Mouse (Mus musculus) embryonic facial prominence, embryonic 10.5 days (tissue): ENCODE measurements around the gene Thsd7b. TPM values are rescaled to one million over a fixed set of nuclear protein-coding genes. Genes with fewer than 3 reads are reported as not detected.
"Not testable (repeated sequence)": the region's sequence is repeated elsewhere in the genome, so short reads cannot be mapped to it uniquely, and the experiment has no call there.

Experiments used
- DNase-seq: peaks from one replicate; pipeline ENCODE4 v3.0.0-alpha.2; 2017; ENCODE audit warnings: low spot score
- H3K27ac ChIP-seq: fragments of 300-500 bp; sonication (generic); replicated peaks from 2 replicates; pipeline ENCODE4 v1.5.1; 2016; ENCODE audit warnings: mild to moderate bottlenecking
- H3K27me3 ChIP-seq: fragments of 300-500 bp; sonication (generic); replicated peaks from 2 replicates; pipeline ENCODE4 v1.6.1; 2016; ENCODE audit warnings: low read depth, mild to moderate bottlenecking; ENCODE audit not compliant: poor library complexity, severe bottlenecking
- H3K36me3 ChIP-seq: fragments of 300-500 bp; sonication (generic); replicated peaks from 2 replicates; pipeline ENCODE4 v1.6.1; 2016; ENCODE audit warnings: mild to moderate bottlenecking, moderate library complexity
- H3K4me1 ChIP-seq: fragments of 300-500 bp; sonication (generic); 2 replicates; pipeline ENCODE4 v1.6.1; 2016
- H3K4me3 ChIP-seq: fragments of 300-500 bp; sonication (generic); 2 replicates; pipeline ENCODE4 v1.5.1; 2016; ENCODE audit warnings: mild to moderate bottlenecking, moderate library complexity
- H3K9me3 ChIP-seq: fragments of 300-500 bp; sonication (generic); 2 replicates; pipeline ENCODE4 v1.6.1; 2016; ENCODE audit warnings: mild to moderate bottlenecking
- WGBS: fragments of 180-500 bp; shearing (Covaris S2); methylation state at CpG from one replicate; pipeline ENCODE4 v1.1.7; 2016; 5-methylcytosine and 5-hydroxymethylcytosine counted together
- polyA plus RNA-seq: library from polyadenylated mRNA; unstranded; fragments of >200 nt; fragmentation: Nextera tagmentation; extraction: Ambion mirVana; gene quantifications from 2 replicates; pipeline ENCODE4 v1.2.1, GENCODE M21; 2016

Gene Thsd7b
- polyA plus RNA-seq, 1 experiment from 2014 or later = 13.1 TPM

DNA sequence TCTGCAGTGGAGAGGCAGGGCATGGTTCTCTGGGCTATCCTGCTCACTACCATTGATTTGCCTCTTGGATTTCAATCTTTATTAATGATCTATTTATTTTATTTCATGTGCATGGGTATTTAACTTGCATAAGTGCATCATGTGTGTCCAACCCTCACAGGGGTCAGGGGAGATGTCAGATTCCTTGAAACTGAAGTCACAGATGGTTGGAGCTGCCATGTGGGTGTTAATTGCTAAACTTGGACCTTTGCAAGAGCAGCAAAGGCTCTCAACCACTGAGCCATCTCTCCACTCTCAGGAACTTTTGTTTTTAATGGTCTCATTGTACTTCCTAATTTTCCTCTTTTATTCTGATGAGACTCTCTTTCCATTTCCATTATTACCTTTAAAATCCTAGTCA is 327.8 kb downstream of the Thsd7b start:
- Histone ChIP-seq H3K9me3 (no peaks in the 10 kb centered on the region), H3K27ac (no peak overlapping the region), H3K27me3 (no peaks in the 10 kb centered on the region), H3K4me1 (peaks cover 4% of the 10 kb centered on the region), H3K4me3 (no peak overlapping the region), H3K36me3 (no peaks in the 10 kb centered on the region)
- no peak for DNase-seq

DNA sequence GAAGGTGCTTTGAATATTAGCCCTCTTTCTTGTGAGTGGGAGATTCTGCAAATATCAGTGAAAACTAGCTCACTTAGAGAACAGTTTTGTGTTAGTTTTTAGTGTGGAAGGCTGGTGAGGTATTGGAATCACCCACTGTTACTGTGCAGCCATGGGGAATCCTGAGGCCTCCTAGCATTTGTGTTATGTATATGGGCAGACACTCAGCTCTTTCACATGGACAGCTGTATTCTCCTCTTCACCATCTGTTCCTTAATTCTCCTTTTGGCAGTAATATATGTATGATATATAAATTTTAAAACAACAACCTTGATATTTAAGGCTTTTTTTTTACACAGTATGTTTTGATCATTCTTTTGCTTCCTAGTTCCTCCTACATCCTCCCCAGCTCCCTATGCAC is 329.2 kb downstream of the Thsd7b start:
- DNase-seq = no peak
- Histone ChIP-seq H3K27me3 (no peaks in the 10 kb centered on the region), H3K4me3 (no peak overlapping the region), H3K27ac (no peak overlapping the region), H3K9me3 (no peaks in the 10 kb centered on the region), H3K36me3 (no peaks in the 10 kb centered on the region), H3K4me1 (peaks cover 4% of the 10 kb centered on the region)

DNA sequence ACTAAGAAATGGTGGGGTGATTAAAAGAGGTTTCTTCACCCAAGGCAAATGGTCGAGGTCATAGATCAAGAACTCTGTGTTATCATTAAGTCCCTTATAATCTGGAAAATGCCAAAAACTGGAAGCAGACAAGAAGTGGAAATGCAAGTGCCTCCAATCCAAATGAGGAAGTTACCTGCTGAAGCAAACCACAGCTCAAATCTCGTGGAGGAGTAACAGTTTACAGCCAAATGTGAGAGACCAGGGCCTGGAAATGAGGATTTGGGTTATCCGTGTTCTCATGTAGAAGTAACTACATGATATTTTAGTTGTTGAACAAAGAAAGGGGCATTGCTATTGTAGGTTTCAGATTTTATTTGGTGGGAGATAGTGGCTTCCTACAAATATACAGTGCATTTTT is 335.3 kb downstream of the Thsd7b start:
- no peak for DNase-seq
- H3K27me3 ChIP-seq = no peaks in the 10 kb centered on the region
- H3K9me3 ChIP-seq = no peaks in the 10 kb centered on the region
- WGBS = 77% methylated on average over 3 of the region's 3 CpGs
- no peak overlapping the region for H3K4me3 ChIP-seq
- peaks cover 4% of the 10 kb centered on the region for H3K4me1 ChIP-seq
- H3K36me3 ChIP-seq = no peaks in the 10 kb centered on the region
- H3K27ac ChIP-seq = no peak overlapping the region

DNA sequence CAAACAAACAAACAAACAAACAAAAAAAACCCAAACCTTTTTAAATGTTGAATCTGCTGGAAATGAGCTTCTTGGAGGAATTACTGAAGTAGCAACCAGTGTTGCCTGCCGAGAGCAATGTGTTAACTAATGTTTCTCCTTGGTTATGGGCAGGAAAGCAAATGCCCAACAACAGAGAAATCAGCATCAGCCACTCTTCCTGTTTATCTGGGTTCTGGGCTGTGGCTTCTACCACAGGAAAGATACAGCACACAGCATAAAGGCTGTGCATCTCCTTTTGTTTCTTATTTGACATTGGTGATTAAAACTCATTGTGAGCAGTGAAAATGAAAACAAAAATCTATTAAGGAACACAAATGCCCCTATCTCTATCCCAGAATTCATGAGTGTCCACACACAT is 343.0 kb downstream of the Thsd7b start:
- WGBS = 80% methylated on average over 1 of the region's 1 CpGs
- no peak overlapping the region for H3K4me3 ChIP-seq
- no peaks in the 10 kb centered on the region for H3K27me3 ChIP-seq
- no peak for DNase-seq
- H3K9me3 ChIP-seq = no peaks in the 10 kb centered on the region
- H3K36me3 ChIP-seq = no peaks in the 10 kb centered on the region
- no peak overlapping the region for H3K27ac ChIP-seq
- no peaks in the 10 kb centered on the region for H3K4me1 ChIP-seq

DNA sequence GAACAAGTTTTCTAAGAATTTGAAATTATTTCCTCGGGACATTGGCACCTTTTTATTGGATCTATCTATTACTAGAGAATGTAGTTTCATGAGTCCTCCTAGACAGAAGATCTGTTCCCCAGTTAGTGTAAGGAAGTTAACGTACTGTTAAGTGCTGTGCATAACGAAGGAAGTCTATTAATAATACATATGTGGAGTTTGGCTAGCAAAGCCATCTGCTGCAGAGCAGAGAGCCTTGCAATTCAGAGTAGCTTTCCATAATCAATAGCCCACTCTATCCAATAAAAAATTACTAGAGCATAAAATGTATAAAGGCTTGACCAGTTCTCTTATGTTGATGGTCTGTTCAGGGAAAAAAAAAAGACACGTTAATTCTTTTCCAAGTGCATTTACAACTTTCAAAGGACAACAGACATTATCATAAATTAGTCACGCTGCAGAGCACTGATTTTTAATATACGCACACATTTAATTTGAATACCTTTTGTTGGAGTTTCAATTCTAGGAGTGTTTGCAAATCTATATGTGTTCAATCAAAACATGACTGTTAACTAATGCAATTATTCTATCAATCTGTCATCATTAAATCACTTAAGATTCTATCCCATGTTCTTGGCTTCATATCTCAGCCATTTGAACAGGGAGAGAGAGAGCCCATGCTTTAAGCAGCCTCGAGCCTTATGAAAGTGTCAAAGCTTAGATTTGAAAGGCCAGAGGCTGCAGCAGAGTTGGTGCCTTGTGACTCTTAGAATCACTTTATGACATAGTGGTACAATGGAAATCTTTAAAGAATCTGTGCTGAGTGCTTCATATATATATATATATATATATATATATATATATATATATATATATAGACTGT is 346.6 kb downstream of the Thsd7b start:
- no peaks in the 10 kb centered on the region for H3K36me3 ChIP-seq
- H3K27me3 ChIP-seq = no peaks in the 10 kb centered on the region
- DNase-seq = no peak
- H3K4me1 ChIP-seq = no peaks in the 10 kb centered on the region
- no peak overlapping the region for H3K4me3 ChIP-seq
- no peak overlapping the region for H3K27ac ChIP-seq
- H3K9me3 ChIP-seq = no peaks in the 10 kb centered on the region
- WGBS = 86% methylated on average over 7 of the region's 7 CpGs

DNA sequence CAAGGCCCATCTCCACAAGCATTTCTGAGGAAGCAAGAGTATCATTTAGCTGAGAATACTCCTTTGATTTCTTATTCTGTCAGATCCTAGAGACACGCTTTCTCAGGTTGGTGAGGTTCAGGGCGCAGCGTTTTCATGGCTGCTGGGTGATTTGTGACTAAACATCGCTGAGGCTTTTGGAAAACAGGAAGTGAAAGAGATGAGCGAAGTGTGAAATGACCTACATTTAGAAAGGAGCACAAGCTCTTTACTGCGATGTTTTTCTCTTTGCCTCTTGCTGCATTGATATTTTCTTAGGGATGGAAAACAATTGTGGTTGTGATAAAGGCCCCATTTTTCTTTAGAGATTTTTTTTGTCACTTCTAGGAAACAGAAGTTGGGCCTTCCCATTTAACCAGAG is 351.4 kb downstream of the Thsd7b start:
- no peaks in the 10 kb centered on the region for H3K4me1 ChIP-seq
- H3K27me3 ChIP-seq = no peaks in the 10 kb centered on the region
- WGBS = 87% methylated on average over 6 of the region's 6 CpGs
- no peaks in the 10 kb centered on the region for H3K36me3 ChIP-seq
- H3K4me3 ChIP-seq = no peak overlapping the region
- no peak for DNase-seq
- H3K9me3 ChIP-seq = no peaks in the 10 kb centered on the region
- H3K27ac ChIP-seq = no peak overlapping the region

DNA sequence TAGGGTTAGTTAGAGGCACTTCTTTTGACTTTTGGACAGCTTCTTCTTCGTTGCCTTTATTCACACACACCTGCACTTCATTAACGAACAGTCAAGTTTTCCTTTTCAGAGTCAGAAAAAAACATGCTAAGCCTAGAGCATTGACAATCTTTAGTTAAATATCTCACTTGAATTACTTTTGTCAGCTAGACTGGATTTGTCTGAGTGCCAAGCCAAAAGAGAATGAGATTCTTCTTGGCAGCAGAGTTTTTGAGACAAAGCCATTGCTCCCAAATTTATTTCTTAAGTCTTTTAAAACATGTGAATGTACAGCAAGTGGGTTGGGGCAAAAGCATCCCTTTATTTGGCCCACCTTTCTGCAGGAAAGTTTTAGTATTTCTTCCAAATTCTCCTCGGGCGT is 362.0 kb downstream of the Thsd7b start:
- H3K4me1 ChIP-seq = no peaks in the 10 kb centered on the region
- H3K27ac ChIP-seq = no peak overlapping the region
- 73% methylated on average over 4 of the region's 4 CpGs for WGBS
- no peaks in the 10 kb centered on the region for H3K27me3 ChIP-seq
- no peaks in the 10 kb centered on the region for H3K36me3 ChIP-seq
- DNase-seq = no peak
- H3K4me3 ChIP-seq = no peak overlapping the region
- no peaks in the 10 kb centered on the region for H3K9me3 ChIP-seq

DNA sequence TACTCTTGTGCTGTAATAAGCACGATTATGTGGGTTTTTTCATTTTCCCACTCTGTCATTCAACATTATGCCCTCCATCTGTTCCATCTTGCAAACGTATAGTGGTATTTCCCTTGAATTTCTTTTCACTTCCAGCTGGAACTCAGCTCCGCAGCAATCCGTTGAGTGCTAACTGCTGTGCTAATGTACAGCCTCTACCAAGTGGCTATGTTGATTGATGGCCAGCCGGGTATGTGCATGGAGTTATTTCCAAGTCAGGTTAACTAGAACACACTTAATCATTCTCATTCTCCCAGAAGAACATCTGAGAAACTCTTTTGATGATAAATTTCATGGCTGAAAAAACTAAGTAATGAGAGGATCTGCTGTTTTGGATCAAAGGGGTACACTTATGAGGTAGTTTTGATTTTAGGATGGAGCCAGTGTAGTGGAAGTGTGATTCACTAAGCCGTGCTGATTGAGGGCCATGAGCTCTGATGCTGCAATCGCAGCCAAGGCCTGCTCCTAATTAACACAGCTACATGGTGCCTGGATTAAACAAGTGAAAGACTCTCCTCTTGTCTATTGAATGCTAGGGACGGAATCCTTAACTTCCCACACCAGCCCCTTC is 371.3 kb downstream of the Thsd7b start:
- Histone ChIP-seq H3K36me3 (no peaks in the 10 kb centered on the region), H3K4me1 (no peaks in the 10 kb centered on the region), H3K4me3 (no peak overlapping the region), H3K27ac (no peak overlapping the region), H3K27me3 (no peaks in the 10 kb centered on the region), H3K9me3 (no peaks in the 10 kb centered on the region)
- DNase-seq = no peak
- whole genome bisulfite sequencing = 63% methylated on average over 8 of the region's 8 CpGs

DNA sequence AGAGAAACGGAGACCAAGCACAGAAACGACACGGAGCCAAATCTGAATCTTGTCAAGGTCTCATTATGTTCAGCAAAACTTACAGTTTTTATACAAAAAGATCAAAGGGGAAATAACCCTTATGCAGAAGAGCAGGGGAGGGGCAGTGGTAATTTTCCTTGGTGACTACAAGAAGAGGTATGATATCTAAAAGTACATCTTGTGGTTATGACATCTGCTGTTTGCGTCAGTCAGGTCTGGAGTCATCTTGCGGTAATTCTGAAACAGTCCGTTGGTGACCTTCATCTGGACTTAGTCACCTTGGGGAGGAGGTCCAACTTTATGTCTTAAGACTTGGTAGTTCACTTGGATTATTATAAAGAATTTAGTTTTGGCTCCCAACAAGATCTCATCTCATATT is 378.3 kb downstream of the Thsd7b start:
- WGBS = 93% methylated on average over 6 of the region's 6 CpGs
- H3K4me3 ChIP-seq, H3K36me3 ChIP-seq, H3K27ac ChIP-seq, H3K27me3 ChIP-seq, H3K4me1 ChIP-seq, H3K9me3 ChIP-seq, DNase-seq: not testable (repeated sequence)

DNA sequence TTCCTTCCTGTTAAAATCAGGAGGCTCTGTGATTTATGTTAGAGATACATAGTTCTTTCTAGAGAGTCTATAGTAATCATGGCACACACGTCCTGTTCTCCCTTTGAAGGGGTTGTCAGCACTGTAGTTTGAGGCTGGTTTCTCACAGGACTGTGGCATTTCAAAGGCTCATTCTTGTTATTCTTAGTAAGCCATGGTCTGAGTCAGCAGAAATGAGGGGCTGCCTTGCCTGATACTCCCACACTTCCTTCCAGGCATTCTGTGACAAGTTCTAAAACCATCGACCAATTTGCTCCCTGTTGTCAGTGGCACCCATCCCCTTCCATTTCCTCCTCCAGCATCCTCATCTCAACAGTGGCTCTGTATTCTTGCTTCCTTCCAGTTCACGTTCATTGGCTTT is 384.9 kb downstream of the Thsd7b start:
- no peaks in the 10 kb centered on the region for H3K36me3 ChIP-seq
- no peaks in the 10 kb centered on the region for H3K27me3 ChIP-seq
- H3K4me3 ChIP-seq = no peak overlapping the region
- DNase-seq = no peak
- H3K9me3 ChIP-seq = no peaks in the 10 kb centered on the region
- H3K27ac ChIP-seq = no peak overlapping the region
- WGBS = 63% methylated on average over 3 of the region's 3 CpGs
- H3K4me1 ChIP-seq = no peaks in the 10 kb centered on the region

DNA sequence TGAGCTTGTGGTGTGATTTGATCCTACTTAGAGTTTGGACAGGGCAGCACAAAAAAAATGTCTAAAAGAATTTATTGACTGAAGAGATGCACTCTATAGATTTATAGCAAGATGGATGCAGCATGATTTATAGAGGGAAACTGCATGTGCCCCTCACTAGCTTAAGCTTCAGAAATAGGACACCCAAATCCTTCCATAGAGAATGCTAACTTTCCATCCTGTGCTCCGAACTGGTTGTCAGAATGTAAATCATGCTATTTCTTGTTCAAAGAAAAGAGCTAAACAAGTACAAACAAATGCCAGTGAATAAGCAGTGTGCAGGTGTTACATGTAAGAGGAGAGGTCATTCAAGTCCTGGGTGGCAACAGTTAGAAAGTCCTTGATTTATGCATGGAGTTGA is 402.8 kb downstream of the Thsd7b start:
- WGBS = 90% methylated on average over 1 of the region's 1 CpGs
- no peak for DNase-seq
- no peak overlapping the region for H3K4me3 ChIP-seq

DNA sequence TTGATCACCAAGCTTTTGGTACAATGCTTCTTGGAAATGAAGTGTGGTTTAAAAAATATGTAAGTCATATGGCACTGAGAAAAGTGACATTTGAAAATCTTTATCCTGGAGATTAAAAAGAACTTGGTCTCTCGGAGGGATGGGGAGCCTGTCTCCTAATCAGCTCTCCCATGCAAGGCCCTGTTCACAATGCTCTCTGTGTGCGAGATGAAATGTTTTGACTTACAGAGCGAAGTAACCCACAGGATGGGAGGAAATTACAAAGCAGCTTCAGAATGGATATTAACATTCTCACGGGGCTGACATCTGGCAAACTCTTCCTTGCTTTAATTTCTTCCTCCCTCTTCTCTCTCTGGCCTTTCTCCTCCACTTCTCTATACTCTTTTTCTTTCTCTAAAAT is 405.7 kb downstream of the Thsd7b start:
- 22% methylated on average over 4 of the region's 4 CpGs for WGBS
- Histone ChIP-seq H3K4me3 (no peak overlapping the region), H3K4me1 (peaks cover 8% of the 10 kb centered on the region), H3K9me3 (no peaks in the 10 kb centered on the region), H3K36me3 (no peaks in the 10 kb centered on the region), H3K27ac (no peak overlapping the region), H3K27me3 (no peaks in the 10 kb centered on the region)
- DNase-seq = no peak

More for the DNA sequence above, 402.8 kb downstream of the Thsd7b start:
- Histone ChIP-seq H3K9me3 (no peaks in the 10 kb centered on the region), H3K27me3 (no peaks in the 10 kb centered on the region), H3K27ac (no peak overlapping the region), H3K4me1 (0 out of 2 replicates have a peak, but pooled peaks cover 4% of the 10 kb centered on the region), H3K36me3 (no peaks in the 10 kb centered on the region)

DNA sequence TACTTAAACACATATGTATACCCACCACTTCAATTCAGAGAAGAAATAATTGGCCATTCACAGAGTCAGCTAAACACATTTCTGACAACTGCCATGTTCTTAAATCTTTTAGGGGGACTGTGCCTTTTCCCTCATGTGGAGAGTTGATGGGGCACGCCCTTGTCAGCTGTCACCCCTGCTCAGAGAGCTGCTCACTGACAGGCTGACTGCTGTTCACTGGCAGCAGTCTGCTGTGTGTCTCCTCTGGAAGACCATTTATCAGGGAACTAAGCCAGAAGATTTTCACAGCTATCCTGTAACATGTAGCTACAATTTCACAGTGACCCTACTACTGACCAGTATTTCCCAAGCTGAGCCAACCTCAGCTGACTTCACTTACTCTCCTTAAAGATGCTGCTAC is 432.6 kb downstream of the Thsd7b start:
- WGBS = 79% methylated on average over 1 of the region's 1 CpGs
- DNase-seq = no peak
- H3K9me3 ChIP-seq = no peaks in the 10 kb centered on the region

More for the DNA sequence above, 432.6 kb downstream of the Thsd7b start:
- Histone ChIP-seq H3K4me1 (no peaks in the 10 kb centered on the region), H3K36me3 (no peaks in the 10 kb centered on the region), H3K27ac (no peak overlapping the region), H3K4me3 (no peak overlapping the region), H3K27me3 (no peaks in the 10 kb centered on the region)
